Mouse (Mus musculus) heart, postnatal 10 days (tissue): ENCODE results near the gene Shd. TPM values are rescaled to one million over a fixed set of nuclear protein-coding genes. Genes with fewer than 3 reads are reported as not detected.

Experiments used
- DNase-seq, 2 experiments: peaks; one replicate each; pipeline ENCODE4 v3.0.0; 2021
- intact Hi-C: fragments of 180-260 bp; cut with DNase I; formaldehyde crosslinking; loops from one replicate; pipeline ENCODE4 v1.15.1; 2025
- total RNA-seq, 2 experiments: library from RNA; stranded (reverse); gene quantifications; 2 replicates each; pipeline ENCODE4 v1.2.3; 2021

The Shd gene
- total RNA-seq, 2 experiments from 2014 or later = 1.8 to 3.4 TPM

DNA sequence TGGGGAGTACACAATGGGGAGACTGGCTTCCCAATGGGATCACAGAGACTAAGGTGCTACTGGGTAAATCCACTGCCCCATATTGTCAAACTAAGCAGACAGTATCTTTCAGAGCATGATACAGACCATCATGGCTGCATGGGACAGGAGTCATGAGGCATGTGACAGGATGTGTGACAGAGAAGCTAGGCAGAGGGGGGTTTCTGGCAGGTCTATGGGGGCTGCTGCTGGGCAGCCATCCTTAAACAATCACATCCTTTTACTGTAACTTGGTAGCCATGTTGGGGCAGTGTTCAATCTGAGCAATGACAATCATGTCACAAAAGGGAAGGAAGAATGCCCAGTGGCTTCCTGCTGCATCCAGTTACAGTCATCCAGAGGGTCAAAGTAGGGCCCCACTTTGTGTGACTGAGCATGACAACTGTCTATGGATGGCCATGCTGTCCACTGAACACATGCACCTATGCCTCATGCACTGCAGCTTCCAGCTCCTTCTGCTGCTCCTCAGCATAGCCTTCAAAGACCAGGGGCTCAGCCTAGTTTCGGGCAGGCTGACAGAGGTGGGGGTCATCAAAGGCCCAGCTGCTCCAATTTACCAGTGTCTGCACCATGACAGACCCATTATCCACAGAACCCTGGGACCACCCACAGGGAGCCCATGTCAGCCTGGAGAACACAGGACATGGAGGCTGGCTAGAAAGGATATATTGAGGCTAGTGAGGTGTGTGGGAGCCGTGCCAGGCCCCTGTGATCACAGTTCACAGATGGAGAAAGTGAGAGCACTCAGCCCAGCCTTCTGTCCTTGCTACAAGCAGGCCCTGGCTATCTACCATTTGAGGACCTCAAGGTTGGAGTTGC, 52.1 kb downstream of the Shd start:
- intact Hi-C loops = no loop called here
- DNase-seq = no peak

GRCm38 (mm10) chr17:56022989-56023290, 52.7 kb downstream of the Shd start:
- intact Hi-C loops = no loop called here
- DNase-seq = no peak

- intact Hi-C loops = no loop called here
- DNase-seq = no peak
Observed at GRCm38 (mm10) chr17:56023386-56023785, 53.1 kb downstream of the Shd start.

DNA sequence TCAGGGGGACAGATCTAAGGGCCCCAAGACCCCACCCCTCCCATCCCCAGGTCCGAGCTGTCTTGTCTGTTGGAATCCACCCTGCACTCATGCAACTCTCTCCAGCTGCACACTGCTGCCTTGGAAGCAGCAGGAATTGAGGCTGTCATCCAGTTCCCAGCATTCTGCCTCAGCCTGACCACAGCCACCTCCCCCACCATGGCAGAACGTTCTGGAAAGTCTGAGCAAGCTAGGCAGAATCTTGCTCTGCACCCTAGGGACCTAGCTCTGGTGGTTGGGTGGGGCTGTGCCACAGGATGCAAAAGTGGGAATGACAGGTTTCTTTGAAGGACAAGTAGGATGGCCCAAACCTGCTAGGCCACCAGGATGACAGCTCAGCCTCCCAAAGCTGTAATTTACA, 54.2 kb downstream of the Shd start:
- intact Hi-C loops = no loop called here
- no peak for DNase-seq

GRCm38 (mm10) chr17:56024931-56025330, 54.7 kb downstream of the Shd start:
- DNase-seq = no peak
- intact Hi-C loops = no loop called here

Other genes starting within 250 kb of the Shd start
- gene Adgre4, start 220.5 kb upstream of the Shd start, total RNA-seq = under 1 TPM; 0.07 to 0.45 TPM
- gene Zfp119a, start 91.5 kb upstream of the Shd start, total RNA-seq = 1 to 10 TPM; 5.5 to 5.6 TPM
- 1 to 10 TPM; 4.9 to 5.3 TPM for gene Zfp959, start 78.4 kb upstream of the Shd start, total RNA-seq
- gene Zfp119b, start 21.0 kb upstream of the Shd start, total RNA-seq = 1 to 10 TPM; 4.4 to 4.5 TPM
- gene Ebi3, start 17.8 kb upstream of the Shd start, total RNA-seq = under 1 TPM; 0.22 to 0.82 TPM
- 10 to 100 TPM; 12.8 TPM for gene Yju2, start 11.4 kb upstream of the Shd start, total RNA-seq
- gene Fsd1, start 16.0 kb downstream of the Shd start, total RNA-seq = under 1 TPM in 1 of 2 experiments, not detected in 1; 0.31 TPM
- gene Stap2, start 35.1 kb downstream of the Shd start, total RNA-seq = 10 to 100 TPM; 17.8 to 18.8 TPM
- 10 to 100 TPM; 47.4 to 50.1 TPM for gene Mpnd, start 35.2 kb downstream of the Shd start, total RNA-seq
- gene Sh3gl1, start 66.2 kb downstream of the Shd start, total RNA-seq = 10 to 100 TPM; 32.0 to 33.9 TPM
- 1 to 10 TPM; 5.2 to 6.3 TPM for gene Chaf1a, start 70.0 kb downstream of the Shd start, total RNA-seq
- gene Ubxn6, start 104.6 kb downstream of the Shd start, total RNA-seq = 10 to 100 TPM; 50.9 to 57.4 TPM
- gene Hdgfl2, start 109.2 kb downstream of the Shd start, total RNA-seq = 10 to 100 TPM; 38.9 to 42.2 TPM
- gene Plin4, start 139.3 kb downstream of the Shd start, total RNA-seq = 100 to 1,000 TPM in 1 of 2 experiments, 10 to 100 TPM in 1; 80.9 to 155 TPM
- gene Plin5, start 147.1 kb downstream of the Shd start, total RNA-seq = 100 to 1,000 TPM; 126 to 166 TPM
- 10 to 100 TPM; 12.6 to 25.2 TPM for gene Lrg1, start 151.5 kb downstream of the Shd start, total RNA-seq
- 10 to 100 TPM; 11.3 to 13.7 TPM for gene Sema6b, start 169.9 kb downstream of the Shd start, total RNA-seq
- 1 to 10 TPM; 5.8 to 8.4 TPM for gene Tnfaip8l1, start 192.0 kb downstream of the Shd start, total RNA-seq
- 10 to 100 TPM; 36.6 to 40.3 TPM for gene Mydgf, start 213.5 kb downstream of the Shd start, total RNA-seq
- 10 to 100 TPM; 29.1 to 33.3 TPM for gene Dpp9, start 248.4 kb downstream of the Shd start, total RNA-seq